Mouse (Mus musculus) spleen, postnatal 4 days (tissue): Measurements from ENCODE around the gene Ccdc28b.

Experiments
- DNase-seq, 2 experiments: peaks; one replicate each; pipeline ENCODE4 v3.0.0; 2022; ENCODE audit warnings: low spot score in 2 of 2

Ccdc28b gene

GRCm38 (mm10) chr4:129584884-129585608 is 38.7 kb downstream of the Ccdc28b start:
- peak; percentile 88 to 96 for DNase-seq

GRCm38 (mm10) chr4:129584370-129584769 is 39.4 kb downstream of the Ccdc28b start:
- no peak for DNase-seq

- no peak for DNase-seq
Measured at GRCm38 (mm10) chr4:129582251-129582650, 41.5 kb downstream of the Ccdc28b start.

- DNase-seq, result no peak
Measured at GRCm38 (mm10) chr4:129580347-129580746, 43.4 kb downstream of the Ccdc28b start.

- no peak for DNase-seq
Measured at GRCm38 (mm10) chr4:129578466-129578865, 45.3 kb downstream of the Ccdc28b start, which contains the start of gene Fam167b. TSS of gene Fam167b (minus strand) at chr4:129578549.

- no peak for DNase-seq
Measured at GRCm38 (mm10) chr4:129577688-129578087, 46.1 kb downstream of the Ccdc28b start.

- peak; percentile 74 to 87 for DNase-seq
Measured at GRCm38 (mm10) chr4:129576863-129577491, 46.8 kb downstream of the Ccdc28b start.

- DNase-seq, result peak in 1 of 2 experiments; percentile 60
Measured at GRCm38 (mm10) chr4:129575171-129575844, 48.4 kb downstream of the Ccdc28b start.

GRCm38 (mm10) chr4:129573430-129573829 is 50.3 kb downstream of the Ccdc28b start, which contains the start of gene Lck:
TSS of gene Lck (minus strand) at chr4:129573641.
- DNase-seq, result peak; percentile 32 to 70

- no peak for DNase-seq
Measured at GRCm38 (mm10) chr4:129573093-129573370, 50.7 kb downstream of the Ccdc28b start.

GRCm38 (mm10) chr4:129572236-129573092 is 51.3 kb downstream of the Ccdc28b start:
- no peak for DNase-seq

GRCm38 (mm10) chr4:129571551-129572084 is 52.1 kb downstream of the Ccdc28b start:
- DNase-seq, result no peak

GRCm38 (mm10) chr4:129570028-129570427 is 53.7 kb downstream of the Ccdc28b start:
- no peak for DNase-seq
